Mouse (Mus musculus): Measurements from ENCODE around the gene Ar. TPM values are rescaled to one million over a fixed set of nuclear protein-coding genes. Genes with fewer than 3 reads are reported as not detected.
A peak's percentile ranks its signal among the peaks of the same experiment; 100 is the strongest.

The Ar gene
- polyA plus RNA-seq (2015; fragmentation: Nextera tagmentation; extraction: Ambion mirVana) = 0.14 and 0.18 TPM in 2 replicates

DNA sequence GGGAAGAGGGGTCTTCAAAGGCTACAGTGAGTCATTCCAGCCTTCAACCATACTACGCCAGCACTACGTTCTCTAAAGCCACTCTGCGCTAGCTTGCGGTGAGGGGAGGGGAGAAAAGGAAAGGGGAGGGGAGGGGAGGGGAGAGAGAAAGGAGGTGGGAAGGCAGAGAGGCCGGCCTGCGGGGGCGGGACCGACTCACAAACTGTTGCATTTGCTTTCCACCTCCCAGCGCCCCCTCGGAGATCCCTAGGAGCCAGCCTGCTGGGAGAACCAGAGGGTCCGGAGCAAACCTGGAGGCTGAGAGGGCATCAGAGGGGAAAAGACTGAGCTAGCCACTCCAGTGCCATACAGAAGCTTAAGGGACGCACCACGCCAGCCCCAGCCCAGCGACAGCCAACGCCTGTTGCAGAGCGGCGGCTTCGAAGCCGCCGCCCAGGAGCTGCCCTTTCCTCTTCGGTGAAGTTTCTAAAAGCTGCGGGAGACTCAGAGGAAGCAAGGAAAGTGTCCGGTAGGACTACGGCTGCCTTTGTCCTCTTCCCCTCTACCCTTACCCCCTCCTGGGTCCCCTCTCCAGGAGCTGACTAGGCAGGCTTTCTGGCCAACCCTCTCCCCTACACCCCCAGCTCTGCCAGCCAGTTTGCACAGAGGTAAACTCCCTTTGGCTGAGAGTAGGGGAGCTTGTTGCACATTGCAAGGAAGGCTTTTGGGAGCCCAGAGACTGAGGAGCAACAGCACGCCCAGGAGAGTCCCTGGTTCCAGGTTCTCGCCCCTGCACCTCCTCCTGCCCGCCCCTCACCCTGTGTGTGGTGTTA is at the start of gene Ar:
Ar (plus strand) TSS at position 239 of the 812 bp plus-strand sequence.
- H3K9me3 ChIP-seq = no peaks in the 10 kb centered on the region
- WGBS = 20% methylated on average over 27 of the region's 27 CpGs
- peak within 1 kb of the TSS; percentile 44 for H3K4me3 ChIP-seq
- H3K4me2 ChIP-seq = peak within 1 kb of the TSS; percentile 85
- H3K36me3 ChIP-seq (replicated peaks) = no peaks in the 10 kb centered on the region
- H3K4me1 ChIP-seq = peaks cover 8% of the 10 kb centered on the region; the same call in 1 of the 2 replicates
- no peak within 1 kb of the TSS for H3K9ac ChIP-seq
- peak; percentile 55 for ATAC-seq (replicated peaks)
- peaks cover 20% of the 10 kb centered on the region for H3K27me3 ChIP-seq (replicated peaks)
- H3K27ac ChIP-seq = no peak within 1 kb of the TSS

DNA sequence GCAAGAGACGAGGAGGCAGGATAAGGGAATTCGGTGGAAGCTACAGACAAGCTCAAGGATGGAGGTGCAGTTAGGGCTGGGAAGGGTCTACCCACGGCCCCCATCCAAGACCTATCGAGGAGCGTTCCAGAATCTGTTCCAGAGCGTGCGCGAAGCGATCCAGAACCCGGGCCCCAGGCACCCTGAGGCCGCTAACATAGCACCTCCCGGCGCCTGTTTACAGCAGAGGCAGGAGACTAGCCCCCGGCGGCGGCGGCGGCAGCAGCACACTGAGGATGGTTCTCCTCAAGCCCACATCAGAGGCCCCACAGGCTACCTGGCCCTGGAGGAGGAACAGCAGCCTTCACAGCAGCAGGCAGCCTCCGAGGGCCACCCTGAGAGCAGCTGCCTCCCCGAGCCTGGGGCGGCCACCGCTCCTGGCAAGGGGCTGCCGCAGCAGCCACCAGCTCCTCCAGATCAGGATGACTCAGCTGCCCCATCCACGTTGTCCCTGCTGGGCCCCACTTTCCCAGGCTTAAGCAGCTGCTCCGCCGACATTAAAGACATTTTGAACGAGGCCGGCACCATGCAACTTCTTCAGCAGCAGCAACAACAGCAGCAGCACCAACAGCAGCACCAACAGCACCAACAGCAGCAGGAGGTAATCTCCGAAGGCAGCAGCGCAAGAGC is 1.3 kb downstream of the Ar start:
- H3K4me2 ChIP-seq = peak overlapping the region; percentile 85
- peak; percentile 73 for ATAC-seq (replicated peaks)
- peak overlapping the region; percentile 37 for H3K9ac ChIP-seq
- no peak overlapping the region for H3K27ac ChIP-seq
- no peaks in the 10 kb centered on the region for H3K9me3 ChIP-seq
- peaks cover 8% of the 10 kb centered on the region; the same call in 1 of the 2 replicates for H3K4me1 ChIP-seq
- peak overlapping the region; percentile 44 for H3K4me3 ChIP-seq
- 34% methylated on average over 29 of the region's 30 CpGs for WGBS
- H3K36me3 ChIP-seq (replicated peaks) = no peaks in the 10 kb centered on the region
- H3K27me3 ChIP-seq (replicated peaks) = peaks cover 20% of the 10 kb centered on the region

DNA sequence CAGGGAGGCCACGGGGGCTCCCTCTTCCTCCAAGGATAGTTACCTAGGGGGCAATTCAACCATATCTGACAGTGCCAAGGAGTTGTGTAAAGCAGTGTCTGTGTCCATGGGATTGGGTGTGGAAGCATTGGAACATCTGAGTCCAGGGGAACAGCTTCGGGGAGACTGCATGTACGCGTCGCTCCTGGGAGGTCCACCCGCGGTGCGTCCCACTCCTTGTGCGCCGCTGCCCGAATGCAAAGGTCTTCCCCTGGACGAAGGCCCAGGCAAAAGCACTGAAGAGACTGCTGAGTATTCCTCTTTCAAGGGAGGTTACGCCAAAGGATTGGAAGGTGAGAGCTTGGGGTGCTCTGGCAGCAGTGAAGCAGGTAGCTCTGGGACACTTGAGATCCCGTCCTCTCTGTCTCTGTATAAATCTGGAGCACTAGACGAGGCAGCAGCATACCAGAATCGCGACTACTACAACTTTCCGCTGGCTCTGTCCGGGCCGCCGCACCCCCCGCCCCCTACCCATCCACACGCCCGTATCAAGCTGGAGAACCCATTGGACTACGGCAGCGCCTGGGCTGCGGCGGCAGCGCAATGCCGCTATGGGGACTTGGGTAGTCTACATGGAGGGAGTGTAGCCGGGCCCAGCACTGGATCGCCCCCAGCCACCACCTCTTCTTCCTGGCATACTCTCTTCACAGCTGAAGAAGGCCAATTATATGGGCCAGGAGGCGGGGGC is 2.0 kb downstream of the Ar start:
- ATAC-seq (replicated peaks) = peak; percentile 72
- H3K27me3 ChIP-seq (replicated peaks) = peaks cover 20% of the 10 kb centered on the region
- H3K9ac ChIP-seq = no peak overlapping the region

DNA sequence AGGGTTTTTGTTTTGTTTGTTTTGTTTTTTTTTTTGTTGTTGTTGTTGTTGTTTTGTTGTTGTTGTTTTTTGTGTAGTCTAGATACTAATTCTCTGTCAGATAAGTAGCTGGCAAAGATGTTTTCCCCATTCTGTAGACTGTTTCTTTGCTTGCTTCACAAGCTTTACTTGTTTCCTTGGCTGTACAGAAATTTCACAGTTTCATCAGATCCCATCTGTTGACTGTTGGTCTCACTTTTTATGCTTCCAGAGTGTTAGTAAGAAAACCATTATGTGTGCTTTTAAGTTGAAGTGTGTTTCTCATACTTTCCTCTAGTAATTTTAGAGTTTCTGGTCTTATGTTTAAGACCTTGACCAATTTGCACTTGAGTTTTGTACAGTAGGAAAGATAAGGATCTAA is 41.2 kb downstream of the Ar start:
- Histone ChIP-seq H3K27me3 (replicated peaks) (no peaks in the 10 kb centered on the region), H3K36me3 (replicated peaks) (no peaks in the 10 kb centered on the region), H3K4me1 (no peaks in the 10 kb centered on the region), H3K4me3 (no peak overlapping the region), H3K4me2 (no peak overlapping the region), H3K27ac (no peak overlapping the region), H3K9ac (no peak overlapping the region), H3K9me3 (no peaks in the 10 kb centered on the region)
- ATAC-seq (replicated peaks) = no peak

More for the DNA sequence above, 2.0 kb downstream of the Ar start:
- Histone ChIP-seq H3K36me3 (replicated peaks) (no peaks in the 10 kb centered on the region), H3K27ac (no peak overlapping the region), H3K4me3 (peak overlapping the region; percentile 44), H3K9me3 (no peaks in the 10 kb centered on the region), H3K4me1 (peaks cover 8% of the 10 kb centered on the region; the same call in 1 of the 2 replicates), H3K4me2 (peak overlapping the region; percentile 85)
- WGBS = 26% methylated on average over 33 of the region's 33 CpGs

DNA sequence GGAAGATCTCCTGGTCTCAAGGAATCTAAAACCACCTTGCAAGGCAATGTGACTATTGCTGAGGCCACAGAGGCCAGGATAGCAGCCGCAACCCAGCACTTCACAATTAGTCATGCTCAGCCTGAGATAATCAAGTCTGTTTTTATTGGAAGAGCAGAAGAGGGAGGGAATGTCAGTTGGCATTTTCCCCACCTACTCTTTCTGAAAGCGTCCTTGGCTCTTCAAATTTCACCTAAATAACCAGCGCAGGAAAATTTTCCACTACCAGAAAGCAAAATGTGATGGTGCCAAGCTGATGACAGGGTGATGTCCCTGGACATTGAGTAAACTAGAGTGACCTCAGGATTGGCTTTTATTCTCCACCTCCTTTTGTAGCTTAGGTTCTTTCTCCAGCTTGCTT is 57.2 kb downstream of the Ar start:
- no peak overlapping the region for H3K4me3 ChIP-seq
- ATAC-seq (replicated peaks) = no peak
- no peaks in the 10 kb centered on the region for H3K9me3 ChIP-seq
- 59% methylated on average over 3 of the region's 3 CpGs for WGBS
- H3K4me1 ChIP-seq = no peaks in the 10 kb centered on the region
- no peak overlapping the region for H3K27ac ChIP-seq
- no peak overlapping the region for H3K9ac ChIP-seq
- no peaks in the 10 kb centered on the region for H3K36me3 ChIP-seq (replicated peaks)
- H3K4me2 ChIP-seq = no peak overlapping the region
- no peaks in the 10 kb centered on the region for H3K27me3 ChIP-seq (replicated peaks)

DNA sequence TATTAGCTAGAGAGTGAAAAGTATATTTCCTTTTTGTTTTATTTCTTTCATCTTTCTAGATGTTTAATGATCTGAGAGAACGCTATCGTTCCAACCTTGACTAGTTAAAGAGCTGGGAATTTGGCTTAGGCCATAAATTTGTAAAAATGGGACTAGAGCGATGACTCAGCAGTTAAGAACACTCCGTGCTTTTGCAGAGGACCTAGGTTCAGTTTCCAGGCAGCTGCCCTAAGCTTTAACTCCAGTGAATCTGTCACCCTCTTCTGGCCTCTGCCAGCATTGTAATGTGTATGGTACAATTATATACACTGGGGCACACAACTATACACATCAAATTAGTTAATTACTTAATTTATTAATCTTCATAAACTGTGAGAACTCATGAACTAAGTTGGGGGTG is 58.6 kb downstream of the Ar start:
- H3K4me2 ChIP-seq = no peak overlapping the region
- no peak overlapping the region for H3K9ac ChIP-seq
- 75% methylated on average over 4 of the region's 4 CpGs for WGBS
- H3K4me1 ChIP-seq = no peaks in the 10 kb centered on the region
- H3K36me3 ChIP-seq (replicated peaks) = no peaks in the 10 kb centered on the region
- no peak overlapping the region for H3K27ac ChIP-seq
- H3K27me3 ChIP-seq (replicated peaks) = no peaks in the 10 kb centered on the region
- no peak overlapping the region for H3K4me3 ChIP-seq
- ATAC-seq (replicated peaks) = no peak
- H3K9me3 ChIP-seq = no peaks in the 10 kb centered on the region

DNA sequence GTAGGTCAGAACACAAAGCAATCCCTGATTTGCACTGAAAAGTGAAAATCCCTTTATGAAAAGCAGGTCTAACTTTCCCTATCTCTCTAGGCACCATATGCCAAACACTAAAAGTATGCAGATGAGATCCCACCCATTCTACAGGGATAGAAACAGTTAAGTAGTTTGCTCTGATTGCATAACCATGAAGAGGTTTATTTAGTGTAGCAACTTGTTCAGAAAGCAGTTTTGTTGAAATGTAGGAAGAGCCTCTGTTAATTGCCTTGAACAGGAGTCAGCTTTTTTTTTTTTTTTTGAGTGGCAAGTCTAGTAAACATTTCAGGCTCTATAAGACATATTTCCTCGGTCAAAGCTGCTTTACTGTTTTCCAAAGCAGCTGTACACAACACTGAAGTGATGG is 67.5 kb downstream of the Ar start:
- ATAC-seq (replicated peaks) = no peak
- Histone ChIP-seq H3K36me3 (replicated peaks) (no peaks in the 10 kb centered on the region), H3K4me2 (no peak overlapping the region), H3K27me3 (replicated peaks) (no peaks in the 10 kb centered on the region), H3K27ac (no peak overlapping the region), H3K4me1 (no peaks in the 10 kb centered on the region), H3K9ac (no peak overlapping the region), H3K9me3 (no peaks in the 10 kb centered on the region), H3K4me3 (no peak overlapping the region)
- 71% methylated on average over 1 of the region's 1 CpGs for WGBS

DNA sequence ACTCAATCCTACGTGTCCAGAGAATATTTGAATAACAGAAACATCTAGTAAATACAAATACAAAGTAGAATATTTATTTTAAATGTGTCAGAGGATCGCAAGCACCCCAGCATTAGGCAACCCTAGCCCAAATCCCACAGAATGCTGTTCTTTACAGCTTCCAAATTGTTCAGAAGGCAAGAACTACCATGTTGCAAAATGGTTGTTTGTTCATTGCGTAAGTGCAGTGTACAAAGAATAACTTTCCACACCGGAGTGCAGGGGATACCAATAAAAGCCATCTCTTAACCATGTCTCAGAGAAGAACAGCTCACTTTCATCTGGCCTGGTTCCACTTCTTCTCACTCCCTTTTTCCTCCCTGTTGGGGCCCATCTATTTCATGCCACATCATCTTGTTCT is 90.4 kb downstream of the Ar start:
- Histone ChIP-seq H3K9ac (no peak overlapping the region), H3K9me3 (no peaks in the 10 kb centered on the region), H3K27me3 (replicated peaks) (no peaks in the 10 kb centered on the region), H3K4me3 (no peak overlapping the region), H3K27ac (no peak overlapping the region), H3K36me3 (replicated peaks) (no peaks in the 10 kb centered on the region), H3K4me1 (no peaks in the 10 kb centered on the region), H3K4me2 (no peak overlapping the region)
- WGBS = 80% methylated on average over 4 of the region's 4 CpGs
- no peak for ATAC-seq (replicated peaks)

DNA sequence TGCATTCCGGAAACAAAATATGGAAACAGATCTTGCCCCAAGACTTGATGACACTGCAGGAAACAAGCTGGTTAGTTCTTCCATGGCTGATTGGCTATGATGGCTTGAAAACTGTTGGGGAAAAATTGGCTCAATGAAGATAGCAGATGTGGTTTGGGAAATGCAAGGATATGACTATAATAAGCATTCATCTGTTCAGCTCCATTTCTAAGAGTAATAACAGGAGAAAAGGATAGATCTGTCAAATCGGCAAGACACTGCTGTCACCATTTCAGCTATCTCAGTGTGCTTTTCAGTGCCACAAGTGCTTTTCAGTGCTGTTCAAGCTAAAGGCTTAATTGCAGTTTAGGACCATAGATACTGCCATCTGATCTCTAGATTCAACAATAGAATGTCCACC is 96.5 kb downstream of the Ar start:
- no peaks in the 10 kb centered on the region for H3K4me1 ChIP-seq
- H3K27me3 ChIP-seq (replicated peaks) = no peaks in the 10 kb centered on the region
- no peak for ATAC-seq (replicated peaks)
- H3K4me3 ChIP-seq = no peak overlapping the region
- H3K36me3 ChIP-seq (replicated peaks) = no peaks in the 10 kb centered on the region
- H3K9me3 ChIP-seq = no peaks in the 10 kb centered on the region
- no peak overlapping the region for H3K4me2 ChIP-seq
- WGBS = 91% methylated on average over 2 of the region's 2 CpGs
- H3K27ac ChIP-seq = no peak overlapping the region
- H3K9ac ChIP-seq = no peak overlapping the region

DNA sequence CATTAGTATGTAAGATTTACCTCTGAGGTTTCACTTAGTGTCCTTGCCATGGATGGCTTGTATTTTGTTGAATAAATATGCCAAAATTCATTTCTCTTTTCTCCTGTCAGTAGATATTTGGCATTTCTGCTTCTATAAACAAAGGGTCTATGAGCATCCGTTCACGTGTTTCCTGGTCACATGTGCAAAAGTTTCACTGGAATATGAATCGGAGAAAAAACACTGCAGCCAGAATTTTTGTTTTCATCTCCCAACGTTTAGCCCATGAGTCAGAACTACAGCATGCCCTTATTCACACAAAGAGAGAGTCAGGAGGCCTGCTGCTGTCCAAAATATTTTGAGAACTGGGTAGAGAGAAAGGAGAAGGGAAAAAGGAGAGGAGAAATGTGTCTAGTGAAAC is 99.8 kb downstream of the Ar start:
- H3K27me3 ChIP-seq (replicated peaks) = no peaks in the 10 kb centered on the region
- no peak overlapping the region for H3K4me3 ChIP-seq
- no peaks in the 10 kb centered on the region for H3K9me3 ChIP-seq
- WGBS = 80% methylated on average over 4 of the region's 4 CpGs
- no peaks in the 10 kb centered on the region for H3K4me1 ChIP-seq
- no peaks in the 10 kb centered on the region for H3K36me3 ChIP-seq (replicated peaks)
- H3K9ac ChIP-seq = no peak overlapping the region
- H3K4me2 ChIP-seq = no peak overlapping the region
- no peak for ATAC-seq (replicated peaks)
- no peak overlapping the region for H3K27ac ChIP-seq

DNA sequence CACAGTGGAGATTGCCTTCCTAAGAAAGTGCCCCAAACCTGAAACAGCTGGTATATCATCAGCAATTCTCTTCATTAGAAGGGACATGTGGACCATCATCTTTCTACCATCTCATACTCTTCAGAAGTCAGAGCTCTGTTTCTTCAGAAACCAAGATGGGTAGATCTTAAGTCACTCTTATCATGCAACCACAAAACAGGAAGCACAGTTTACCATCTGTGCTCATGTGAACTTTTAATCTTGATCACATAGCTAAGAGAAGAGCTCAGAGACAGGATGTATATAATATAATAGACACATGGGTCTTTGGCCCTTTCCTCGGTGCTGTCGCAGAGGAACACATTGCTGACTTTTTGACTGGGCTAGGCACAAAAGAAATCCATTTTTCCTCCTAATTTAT is 111.1 kb downstream of the Ar start:
- no peak overlapping the region for H3K4me3 ChIP-seq
- WGBS = 80% methylated on average over 2 of the region's 2 CpGs
- no peak overlapping the region for H3K4me2 ChIP-seq
- no peak overlapping the region for H3K9ac ChIP-seq
- H3K36me3 ChIP-seq (replicated peaks) = no peaks in the 10 kb centered on the region
- H3K27me3 ChIP-seq (replicated peaks) = no peaks in the 10 kb centered on the region
- H3K27ac ChIP-seq = no peak overlapping the region
- no peak for ATAC-seq (replicated peaks)
- H3K4me1 ChIP-seq = no peaks in the 10 kb centered on the region
- no peaks in the 10 kb centered on the region for H3K9me3 ChIP-seq

DNA sequence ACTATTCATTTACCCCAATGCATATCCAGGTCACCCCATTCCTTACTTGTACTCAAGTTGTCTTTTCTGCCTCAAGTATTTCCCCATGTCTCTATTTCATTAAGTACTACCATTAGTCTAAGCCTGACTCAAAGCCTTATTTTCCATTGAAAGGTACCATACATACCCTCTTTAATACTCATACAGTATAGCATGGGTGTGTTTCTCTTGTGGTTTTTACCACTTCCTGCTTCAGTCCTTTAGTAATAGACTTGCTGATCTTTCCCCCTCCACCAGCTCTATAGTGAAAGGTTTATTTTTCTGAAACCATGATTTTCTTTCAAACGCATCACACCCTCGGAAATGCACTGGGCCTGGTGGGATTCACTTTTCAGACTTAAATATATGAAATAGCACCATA is 117.2 kb downstream of the Ar start:
- no peak overlapping the region for H3K4me2 ChIP-seq
- H3K27ac ChIP-seq = no peak overlapping the region
- ATAC-seq (replicated peaks) = no peak
- H3K4me1 ChIP-seq = no peaks in the 10 kb centered on the region
- H3K4me3 ChIP-seq = no peak overlapping the region
- 93% methylated on average over 2 of the region's 2 CpGs for WGBS
- no peaks in the 10 kb centered on the region for H3K9me3 ChIP-seq
- H3K9ac ChIP-seq = no peak overlapping the region
- no peaks in the 10 kb centered on the region for H3K27me3 ChIP-seq (replicated peaks)
- H3K36me3 ChIP-seq (replicated peaks) = no peaks in the 10 kb centered on the region
